Mouse (Mus musculus): ENCODE data around the gene Asic3. TPM values are rescaled to one million over a fixed set of nuclear protein-coding genes. Genes with fewer than 3 reads are reported as not detected.

Asic3 gene
- not detected in 2 replicates for polyA plus RNA-seq (2021; fragmentation: Nextera tagmentation)
- long read RNA-seq, experiment 1, result 0 reads
- long read RNA-seq, experiment 2, partial matches to known transcripts, result 0 of 1 reads
- long read RNA-seq, experiment 2, other reads (novel, unspliced or antisense), result 1 of 1 reads

GRCm38 (mm10) chr5:24413042-24413693, at the start of gene Asic3:
Asic3 (plus strand) TSS chr5:24413392.

DNA sequence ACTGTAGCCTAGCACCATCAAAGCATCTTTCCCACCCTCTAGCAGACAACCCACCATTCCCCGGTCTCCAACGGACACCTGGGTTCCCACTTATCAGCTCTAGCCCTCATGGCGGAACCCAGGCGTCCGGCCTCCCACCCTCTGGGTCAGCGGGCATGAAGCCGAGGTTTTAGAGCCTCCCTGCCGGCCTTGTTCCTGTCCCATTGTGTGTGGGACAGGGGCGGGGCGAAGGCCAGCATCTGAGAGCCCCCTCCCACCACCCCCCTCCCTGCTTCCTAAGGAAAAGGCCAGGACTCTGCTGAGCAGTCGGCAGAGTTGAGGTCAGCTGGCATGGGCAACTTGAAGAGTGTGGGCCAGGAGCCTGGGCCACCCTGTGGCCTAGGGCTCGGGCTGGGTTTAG, 48.7 kb upstream of the Asic3 start, which contains the start of gene Nos3:
TSS of gene Nos3 (plus strand) at position 303 of the 400 bp plus-strand sequence.

DNA sequence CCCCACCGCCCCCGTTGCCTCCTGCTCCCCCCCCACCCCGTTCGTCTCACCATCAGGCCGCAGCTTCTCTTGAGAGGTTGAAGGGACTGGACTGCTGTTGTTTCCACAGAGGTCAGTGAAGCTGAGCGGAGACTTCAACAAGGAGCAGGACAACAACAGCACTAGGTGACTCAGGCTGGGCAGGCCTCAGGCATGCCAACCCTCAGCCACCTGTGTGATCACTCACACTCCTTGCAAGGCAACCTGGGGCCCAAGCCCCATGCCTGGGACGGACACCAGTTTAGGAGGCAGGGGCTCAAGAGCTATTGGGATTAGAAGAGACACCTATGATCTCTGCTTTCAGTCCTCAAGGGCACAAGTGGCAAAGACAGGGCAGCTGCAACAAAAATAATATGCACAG, 21.3 kb upstream of the Asic3 start, which contains the start of gene Atg9b:
TSS of gene Atg9b (minus strand) at position 280 of the 400 bp plus-strand sequence.

GRCm38 (mm10) chr5:24393392-24393997, 19.7 kb upstream of the Asic3 start, which contains the start of gene Abcb8:
Abcb8 (plus strand) TSS chr5:24393663.

DNA sequence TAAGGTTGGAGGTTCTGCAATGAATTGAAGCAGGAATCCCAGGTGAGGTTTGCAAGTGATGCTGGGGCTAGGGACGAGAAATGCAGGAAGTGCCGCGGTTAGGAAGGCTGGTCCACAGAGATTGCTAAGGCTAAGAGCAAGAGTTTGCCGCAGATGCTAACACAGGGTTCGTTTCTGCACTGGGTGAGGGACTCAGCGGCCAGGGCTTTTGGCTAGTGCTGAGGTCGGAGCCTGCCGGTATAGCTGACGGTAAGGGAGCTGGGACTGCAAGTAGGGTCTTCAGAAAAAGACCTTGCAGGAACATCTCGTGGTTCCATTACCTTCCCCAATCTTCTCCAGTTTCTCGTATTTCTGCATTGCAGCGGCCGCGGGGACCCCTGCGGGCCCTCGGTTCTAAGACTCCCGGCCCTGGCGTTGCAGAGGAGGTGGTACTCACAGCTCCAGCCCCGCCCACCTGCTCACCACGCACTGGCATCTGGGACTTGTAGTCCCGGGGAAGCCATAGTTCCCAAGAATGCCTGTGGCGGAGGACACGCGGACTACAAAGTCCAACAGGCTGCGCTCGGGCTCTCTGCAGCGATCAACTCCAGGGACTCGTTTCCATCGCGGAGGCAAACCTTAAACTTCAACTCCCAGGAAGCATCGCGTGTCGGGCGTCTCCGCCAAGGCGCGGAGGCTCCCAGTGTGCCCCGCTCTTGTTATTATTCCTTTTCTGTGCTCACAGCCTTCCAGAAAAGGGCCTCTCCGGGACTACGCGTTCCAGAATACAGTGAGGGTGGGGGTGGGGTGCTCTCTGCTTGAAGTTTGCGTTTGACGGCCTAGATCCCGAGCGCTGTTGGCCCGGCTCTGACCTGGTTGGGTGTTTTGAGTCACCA, 10.2 kb downstream of the Asic3 start, which contains the start of the genes Cdk5 and Slc4a2:
TSS of gene Cdk5 (minus strand) at position 402 of the 875 bp plus-strand sequence.
TSS of gene Slc4a2 (plus strand) at position 709 of the 875 bp plus-strand sequence.

GRCm38 (mm10) chr5:24444746-24445427, 31.7 kb downstream of the Asic3 start, which contains the start of gene Fastk:
Fastk (minus strand) TSS chr5:24445287.

GRCm38 (mm10) chr5:24447624-24448298, 34.6 kb downstream of the Asic3 start, which contains the start of gene Tmub1:
Tmub1 (minus strand) TSS chr5:24447854.

GRCm38 (mm10) chr5:24452030-24452690, 39.0 kb downstream of the Asic3 start, which contains the start of gene Agap3:
Agap3 (plus strand) TSS chr5:24452177.

Other genes starting within 250 kb of the Asic3 start
- 8.3 and 8.7 TPM in 2 replicates for gene Nupl2, start 248.4 kb upstream of the Asic3 start, polyA plus RNA-seq (2021; fragmentation: Nextera tagmentation)
- 3.3 and 4.7 TPM in 2 replicates for gene Kcnh2, start 61.8 kb upstream of the Asic3 start, polyA plus RNA-seq (2021; fragmentation: Nextera tagmentation)
- 1.2 TPM in 2 replicates for gene Nos3, start 48.6 kb upstream of the Asic3 start, polyA plus RNA-seq (2021; fragmentation: Nextera tagmentation)
- gene Atg9b, start 21.2 kb upstream of the Asic3 start, polyA plus RNA-seq (2021; fragmentation: Nextera tagmentation), result 2.4 and 2.5 TPM in 2 replicates
- gene Abcb8, start 19.7 kb upstream of the Asic3 start, polyA plus RNA-seq (2021; fragmentation: Nextera tagmentation), result 43.5 and 52.0 TPM in 2 replicates
- gene Cdk5, start 10.1 kb downstream of the Asic3 start, polyA plus RNA-seq (2021; fragmentation: Nextera tagmentation), result 126 and 130 TPM in 2 replicates
- 7.7 and 28.6 TPM in 2 replicates for gene Slc4a2, start 10.4 kb downstream of the Asic3 start, polyA plus RNA-seq (2021; fragmentation: Nextera tagmentation)
- 137 and 164 TPM in 2 replicates for gene Fastk, start 31.9 kb downstream of the Asic3 start, polyA plus RNA-seq (2021; fragmentation: Nextera tagmentation)
- 28.7 and 29.8 TPM in 2 replicates for gene Tmub1, start 34.5 kb downstream of the Asic3 start, polyA plus RNA-seq (2021; fragmentation: Nextera tagmentation)
- gene Agap3, start 38.8 kb downstream of the Asic3 start, polyA plus RNA-seq (2021; fragmentation: Nextera tagmentation), result 66.1 and 69.7 TPM in 2 replicates
- 0.04 TPM in 1 of 2 replicates, not detected in the other for gene Gbx1, start 113.8 kb downstream of the Asic3 start, polyA plus RNA-seq (2021; fragmentation: Nextera tagmentation)
- gene Asb10, start 127.6 kb downstream of the Asic3 start, polyA plus RNA-seq (2021; fragmentation: Nextera tagmentation), result 0.38 and 0.40 TPM in 2 replicates
- gene 4931409K22Rik, start 143.4 kb downstream of the Asic3 start, polyA plus RNA-seq (2021; fragmentation: Nextera tagmentation), result not detected in 2 replicates
- gene Abcf2, start 164.1 kb downstream of the Asic3 start, polyA plus RNA-seq (2021; fragmentation: Nextera tagmentation), result 71.2 and 72.9 TPM in 2 replicates
- 12.2 and 15.9 TPM in 2 replicates for gene Chpf2, start 173.3 kb downstream of the Asic3 start, polyA plus RNA-seq (2021; fragmentation: Nextera tagmentation)
- 8.8 and 9.1 TPM in 2 replicates for gene Smarcd3, start 211.0 kb downstream of the Asic3 start, polyA plus RNA-seq (2021; fragmentation: Nextera tagmentation)